Mouse (Mus musculus): ENCODE measurements at regions not wholly inside any gene's neighbourhood (a gene's known extent, or its start where the extent isn't known, plus 50 kb on each side); places are given as distances from the start of the nearest gene placed in this dataset.

- TF ChIP-seq CTCF (IDR thresholded peaks at IDR 0.05; ENCODE audit: low read depth) (no peak), EP300 (IDR thresholded peaks at IDR 0.05; ENCODE audit: low read depth) (no peak)
Observed at GRCm38 (mm10) chr15:85665181-85665821, 69.5 kb upstream of the Ppara start.

All from heart, postnatal 0 days (tissue).